Mouse (Mus musculus) ES-E14 (cell line): ENCODE data around the gene Klk7.

Experiments used
- MAFK ChIP-seq: IDR thresholded peaks from 2 replicates; pipeline ENCODE4 v1.6.1; 2014; ENCODE audit warnings: mild to moderate bottlenecking, low read depth, low read length, inconsistent platforms; ENCODE audit not compliant: insufficient read depth
- ZC3H11A ChIP-seq: IDR thresholded peaks from 2 replicates; pipeline ENCODE4 v1.6.1; 2012; ENCODE audit warnings: low read depth, mild to moderate bottlenecking, inconsistent platforms, low read length, borderline replicate concordance

- TF ChIP-seq MAFK: no peak
- TF ChIP-seq ZC3H11A: no peak
These were observed 15.0 kb downstream of the Klk7 start for GRCm38 (mm10) chr7:43826056-43826455.
